Mouse (Mus musculus) T-helper 2 cell (primary cell): Measurements from ENCODE around the gene Ccdc70.
"Not testable (repeated sequence)": the region's sequence is repeated elsewhere in the genome, so short reads cannot be mapped to it uniquely, and the experiment has no call there.

ENCODE experiments used
- in situ Hi-C: fragments of 300-600 bp; cut with MboI, MseI; formaldehyde crosslinking; loops from one replicate; pipeline ENCODE4 v1.15.1; 2025; ENCODE audit warnings: high pct_unique_total_duplicates

Ccdc70 gene

GRCm38 (mm10) chr8:21969475-21969874 is at the start of gene Ccdc70:
Ccdc70 (plus strand) TSS chr8:21969775.
- in situ Hi-C loops, result no loop called here

GRCm38 (mm10) chr8:21930754-21931153 is 38.8 kb upstream of the Ccdc70 start:
- in situ Hi-C loops, result not testable (repeated sequence)

- in situ Hi-C loops, result no loop called here
Observed at GRCm38 (mm10) chr8:21932610-21933009, 37.0 kb upstream of the Ccdc70 start, which contains the start of gene Defb15. Defb15 (minus strand) TSS chr8:21932710.

GRCm38 (mm10) chr8:21938052-21938451 is 31.5 kb upstream of the Ccdc70 start, which contains the start of gene Defb35:
Defb35 (plus strand) TSS chr8:21938352.
- in situ Hi-C loops, result not testable (repeated sequence)

- in situ Hi-C loops, result no loop called here
Observed at GRCm38 (mm10) chr8:21946462-21946861, 23.1 kb upstream of the Ccdc70 start, which contains the start of gene Defb13. Defb13 (plus strand) TSS chr8:21946762.

- in situ Hi-C loops, result no loop called here
Observed at GRCm38 (mm10) chr8:21947311-21948017, 22.1 kb upstream of the Ccdc70 start.

- in situ Hi-C loops, result no loop called here
Observed at GRCm38 (mm10) chr8:21955321-21955720, 14.3 kb upstream of the Ccdc70 start.

GRCm38 (mm10) chr8:21956336-21956735 is 13.2 kb upstream of the Ccdc70 start:
- in situ Hi-C loops, result no loop called here

- in situ Hi-C loops, result no loop called here
Observed at GRCm38 (mm10) chr8:21958414-21958813, 11.2 kb upstream of the Ccdc70 start, which contains the start of gene Fam90a1a. Fam90a1a (plus strand) TSS chr8:21958714.

GRCm38 (mm10) chr8:21966646-21967045 is 2.9 kb upstream of the Ccdc70 start:
- in situ Hi-C loops, result no loop called here

GRCm38 (mm10) chr8:21978193-21978592 is 8.6 kb downstream of the Ccdc70 start:
- in situ Hi-C loops, result no loop called here

GRCm38 (mm10) chr8:21981664-21982337 is 12.2 kb downstream of the Ccdc70 start:
- in situ Hi-C loops, result no loop called here

GRCm38 (mm10) chr8:21992184-21992583 is 22.6 kb downstream of the Ccdc70 start:
- in situ Hi-C loops, result no loop called here

GRCm38 (mm10) chr8:21995181-21995580 is 25.6 kb downstream of the Ccdc70 start:
- in situ Hi-C loops, result no loop called here

GRCm38 (mm10) chr8:22004750-22005522 is 35.4 kb downstream of the Ccdc70 start:
- in situ Hi-C loops, result no loop called here

GRCm38 (mm10) chr8:22006423-22006822 is 36.8 kb downstream of the Ccdc70 start:
- in situ Hi-C loops, result no loop called here

GRCm38 (mm10) chr8:22009403-22009802 is 39.8 kb downstream of the Ccdc70 start:
- in situ Hi-C loops, result no loop called here

GRCm38 (mm10) chr8:22013034-22013707 is 43.6 kb downstream of the Ccdc70 start:
- in situ Hi-C loops, result no loop called here

GRCm38 (mm10) chr8:22017731-22018130 is 48.2 kb downstream of the Ccdc70 start:
- in situ Hi-C loops, result loop anchor here (5.0 kb wide), 1 partner anchor 190 kb away; no protein-coding TSS in a partner anchor

- in situ Hi-C loops, result loop anchor here (5.0 kb wide), 1 partner anchor 192 kb away; no protein-coding TSS in a partner anchor
Observed at GRCm38 (mm10) chr8:22019498-22019897, 49.9 kb downstream of the Ccdc70 start.

- in situ Hi-C loops, result no loop called here
Observed at GRCm38 (mm10) chr8:22022244-22022643, 52.7 kb downstream of the Ccdc70 start.
